Mouse (Mus musculus) myocyte (in vitro differentiated cells): ENCODE measurements around the gene Pick1.

ENCODE experiments used
- E2F4 ChIP-seq: IDR thresholded peaks from one replicate; pipeline ENCODE4 v1.6.1; 2011; ENCODE audit warnings: mild to moderate bottlenecking, control low read depth, moderate library complexity; ENCODE audit not compliant: insufficient read depth
- MAX ChIP-seq: IDR thresholded peaks from one replicate; pipeline ENCODE4 v1.6.1; 2011; ENCODE audit warnings: low read depth, mild to moderate bottlenecking, control low read depth
- MYOD1 ChIP-seq, 3 experiments: IDR thresholded peaks; one replicate each; pipeline ENCODE4 v1.6.1; 2011; ENCODE audit warnings: control low read depth in 2 of 3, low read depth in 2 of 3, mild to moderate bottlenecking in 2 of 3, moderate library complexity in 1 of 3; ENCODE audit not compliant: insufficient read length in 2 of 3, control insufficient read depth in 1 of 3
- POLR2A ChIP-seq: IDR thresholded peaks from one replicate; pipeline ENCODE4 v1.6.1; 2011; ENCODE audit warnings: low read depth, mild to moderate bottlenecking, control low read depth, moderate library complexity; ENCODE audit not compliant: insufficient read length
- POLR2AphosphoS2 ChIP-seq: IDR thresholded peaks from one replicate; pipeline ENCODE4 v1.6.1; 2011; ENCODE audit warnings: low read depth, control low read depth; ENCODE audit not compliant: insufficient read length
- TCF12 ChIP-seq: IDR thresholded peaks from one replicate; pipeline ENCODE4 v1.6.1; 2011; ENCODE audit warnings: mild to moderate bottlenecking, control low read depth; ENCODE audit not compliant: poor library complexity, insufficient read depth, severe bottlenecking
- USF1 ChIP-seq: IDR thresholded peaks from one replicate; pipeline ENCODE4 v1.6.1; 2011; ENCODE audit warnings: low read depth, mild to moderate bottlenecking, control low read depth, moderate library complexity

- TF ChIP-seq MYOD1 (IDR thresholded peaks at IDR 0.05; ENCODE audit: control insufficient read depth in 1 of 3, insufficient read length in 2 of 3, low read depth in 2 of 3) = no peak
- TF ChIP-seq E2F4 = no peak
- TF ChIP-seq POLR2A = no peak
- no peak for TF ChIP-seq POLR2AphosphoS2
- TF ChIP-seq MAX = no peak
- no peak for TF ChIP-seq USF1
- no peak for TF ChIP-seq TCF12
Measured at GRCm38 (mm10) chr15:79263726-79264125, 34.8 kb downstream of the Pick1 start.
